Mouse (Mus musculus) midbrain, embryonic 13.5 days (tissue): ENCODE results near the gene Rnf115. TPM values are rescaled to one million over a fixed set of nuclear protein-coding genes. Genes with fewer than 3 reads are reported as not detected.
A peak's percentile ranks its signal among the peaks of the same experiment; 100 is the strongest.

ENCODE experiments used
- ATAC-seq: fragments of 200-750 bp; cut with Nextera tagmentation; 2 replicates; pipeline ENCODE4 v1.8.0; 2017; ENCODE audit warnings: mild to moderate bottlenecking, moderate TSS enrichment, moderate library complexity
- H3K27ac ChIP-seq: fragments of 300-500 bp; sonication (generic); 2 replicates; pipeline ENCODE4 v1.5.1; 2015; ENCODE audit warnings: inconsistent platforms, mild to moderate bottlenecking, moderate library complexity
- H3K27me3 ChIP-seq: fragments of 300-500 bp; sonication (generic); 2 replicates; pipeline ENCODE4 v1.6.1; 2015; ENCODE audit warnings: mild to moderate bottlenecking, inconsistent platforms
- H3K36me3 ChIP-seq: fragments of 300-500 bp; sonication (generic); 2 replicates; pipeline ENCODE4 v1.6.1; 2015; ENCODE audit warnings: mild to moderate bottlenecking, inconsistent platforms
- H3K4me1 ChIP-seq: fragments of 300-500 bp; sonication (generic); replicated peaks from 2 replicates; pipeline ENCODE4 v1.6.1; 2015; ENCODE audit warnings: inconsistent platforms
- H3K4me2 ChIP-seq: fragments of 300-500 bp; sonication (generic); replicated peaks from 2 replicates; pipeline ENCODE4 v1.6.1; 2015; ENCODE audit warnings: moderate library complexity, mild to moderate bottlenecking, inconsistent platforms
- H3K4me3 ChIP-seq: fragments of 300-500 bp; sonication (generic); replicated peaks from 2 replicates; pipeline ENCODE4 v1.5.1; 2015; ENCODE audit warnings: mild to moderate bottlenecking, inconsistent platforms
- H3K9ac ChIP-seq: fragments of 300-500 bp; sonication (generic); replicated peaks from 2 replicates; pipeline ENCODE4 v1.6.1; 2015; ENCODE audit warnings: mild to moderate bottlenecking, inconsistent platforms
- H3K9me3 ChIP-seq: fragments of 300-500 bp; sonication (generic); 2 replicates; pipeline ENCODE4 v1.6.1; 2016; ENCODE audit warnings: mild to moderate bottlenecking, inconsistent platforms
- WGBS: fragments of 180-500 bp; shearing (Covaris S2); methylation state at CpG from one replicate; pipeline ENCODE4 v1.1.7; 2015; 5-methylcytosine and 5-hydroxymethylcytosine counted together
- polyA plus RNA-seq: library from polyadenylated mRNA; unstranded; fragments of >200 nt; fragmentation: Nextera tagmentation; extraction: Ambion mirVana; gene quantifications from 2 replicates; pipeline ENCODE4 v1.2.1, GENCODE M21; 2015

Gene Rnf115
- polyA plus RNA-seq, 1 experiment from 2014 or later = 80.2 TPM

GRCm38 (mm10) chr3:96825261-96825660 lies 97.8 kb downstream of the Rnf115 start:
- Histone ChIP-seq H3K27me3 (no peaks in the 10 kb centered on the region), H3K9ac (no peak overlapping the region), H3K36me3 (no peaks in the 10 kb centered on the region), H3K27ac (no peak overlapping the region), H3K4me1 (peaks cover 3% of the 10 kb centered on the region; the same call in 1 of the 2 replicates), H3K9me3 (no peaks in the 10 kb centered on the region), H3K4me3 (no peak overlapping the region), H3K4me2 (no peak overlapping the region)
- no peak for ATAC-seq
- 32% methylated on average over 11 of the region's 11 CpGs for WGBS

GRCm38 (mm10) chr3:96828308-96828864 lies 100.9 kb downstream of the Rnf115 start:
- Histone ChIP-seq H3K27ac (no peak overlapping the region), H3K27me3 (no peaks in the 10 kb centered on the region), H3K9me3 (no peaks in the 10 kb centered on the region), H3K4me3 (no peak overlapping the region), H3K36me3 (no peaks in the 10 kb centered on the region), H3K4me1 (peaks cover 3% of the 10 kb centered on the region; the same call in 1 of the 2 replicates), H3K9ac (no peak overlapping the region), H3K4me2 (no peak overlapping the region)
- ATAC-seq = peak; percentile 66; the same call in 1 of the 2 replicates
- 32% methylated on average over 15 of the region's 15 CpGs for WGBS

- Histone ChIP-seq H3K4me1 (peaks cover 3% of the 10 kb centered on the region; the same call in 1 of the 2 replicates), H3K9me3 (no peaks in the 10 kb centered on the region), H3K9ac (no peak within 1 kb of the TSS), H3K36me3 (no peaks in the 10 kb centered on the region), H3K27ac (no peak within 1 kb of the TSS), H3K27me3 (no peaks in the 10 kb centered on the region), H3K4me2 (no peak within 1 kb of the TSS), H3K4me3 (no peak within 1 kb of the TSS)
- ATAC-seq = no peak
- 78% methylated on average over 1 of the region's 1 CpGs for WGBS
Measured at GRCm38 (mm10) chr3:96828984-96829383, 101.5 kb downstream of the Rnf115 start, which contains the start of the genes Pdzk1 and Cd160. Gene Pdzk1 (plus strand): TSS chr3:96829284. Gene Cd160 (minus strand): TSS chr3:96829351.

GRCm38 (mm10) chr3:96829856-96830255 lies 102.4 kb downstream of the Rnf115 start:
- H3K36me3 ChIP-seq = no peaks in the 10 kb centered on the region
- no peak overlapping the region for H3K4me2 ChIP-seq
- no peaks in the 10 kb centered on the region for H3K27me3 ChIP-seq
- H3K9ac ChIP-seq = no peak overlapping the region
- H3K4me1 ChIP-seq = peaks cover 3% of the 10 kb centered on the region; the same call in 1 of the 2 replicates
- H3K27ac ChIP-seq = no peak overlapping the region
- H3K9me3 ChIP-seq = no peaks in the 10 kb centered on the region
- no peak for ATAC-seq
- WGBS = 79% methylated on average over 10 of the region's 10 CpGs
- no peak overlapping the region for H3K4me3 ChIP-seq

GRCm38 (mm10) chr3:96832930-96833329 lies 105.5 kb downstream of the Rnf115 start:
- Histone ChIP-seq H3K9me3 (no peaks in the 10 kb centered on the region), H3K36me3 (no peaks in the 10 kb centered on the region), H3K4me2 (no peak overlapping the region), H3K9ac (no peak overlapping the region), H3K27ac (no peak overlapping the region), H3K4me1 (peaks cover 3% of the 10 kb centered on the region; the same call in 1 of the 2 replicates), H3K4me3 (no peak overlapping the region), H3K27me3 (no peaks in the 10 kb centered on the region)
- 0 out of 2 replicates have a peak, but pooled peaks have one; percentile 30 for ATAC-seq
- 18% methylated on average over 5 of the region's 5 CpGs for WGBS

GRCm38 (mm10) chr3:96834587-96835348 lies 107.3 kb downstream of the Rnf115 start:
- H3K9me3 ChIP-seq = no peaks in the 10 kb centered on the region
- no peaks in the 10 kb centered on the region for H3K36me3 ChIP-seq
- H3K4me1 ChIP-seq = no peaks in the 10 kb centered on the region
- 89% methylated on average over 7 of the region's 7 CpGs for WGBS
- H3K9ac ChIP-seq = no peak overlapping the region
- no peaks in the 10 kb centered on the region for H3K27me3 ChIP-seq
- ATAC-seq = no peak
- H3K4me2 ChIP-seq = no peak overlapping the region
- H3K27ac ChIP-seq = no peak overlapping the region
- H3K4me3 ChIP-seq = no peak overlapping the region

- H3K4me3 ChIP-seq = no peak overlapping the region
- H3K36me3 ChIP-seq = no peaks in the 10 kb centered on the region
- no peaks in the 10 kb centered on the region for H3K27me3 ChIP-seq
- no peaks in the 10 kb centered on the region for H3K9me3 ChIP-seq
- H3K9ac ChIP-seq = no peak overlapping the region
- no peak for ATAC-seq
- H3K4me2 ChIP-seq = no peak overlapping the region
- no peaks in the 10 kb centered on the region for H3K4me1 ChIP-seq
- WGBS = 63% methylated on average over 2 of the region's 2 CpGs
- no peak overlapping the region for H3K27ac ChIP-seq
Measured at GRCm38 (mm10) chr3:96836414-96836813, 109.0 kb downstream of the Rnf115 start.

- H3K9me3 ChIP-seq = no peaks in the 10 kb centered on the region
- WGBS = 83% methylated on average over 7 of the region's 7 CpGs
- H3K36me3 ChIP-seq = no peaks in the 10 kb centered on the region
- no peak overlapping the region for H3K27ac ChIP-seq
- no peak for ATAC-seq
- no peaks in the 10 kb centered on the region for H3K4me1 ChIP-seq
- H3K9ac ChIP-seq = no peak overlapping the region
- no peak overlapping the region for H3K4me2 ChIP-seq
- H3K4me3 ChIP-seq = no peak overlapping the region
- no peaks in the 10 kb centered on the region for H3K27me3 ChIP-seq
Measured at GRCm38 (mm10) chr3:96838996-96839645, 111.7 kb downstream of the Rnf115 start.

Other genes starting within 250 kb of the Rnf115 start
- gene Hfe2, start 202.5 kb upstream of the Rnf115 start, polyA plus RNA-seq = 0.62 and 0.76 TPM in 2 replicates
- 52.2 and 57.6 TPM in 2 replicates for gene Txnip, start 169.7 kb upstream of the Rnf115 start, polyA plus RNA-seq
- gene Gm16253, start 150.7 kb upstream of the Rnf115 start, polyA plus RNA-seq = 0.81 and 1.7 TPM in 2 replicates
- 41.1 and 42.0 TPM in 2 replicates for gene Polr3gl, start 133.5 kb upstream of the Rnf115 start, polyA plus RNA-seq
- 5.3 and 6.5 TPM in 2 replicates for gene Ankrd34a, start 131.0 kb upstream of the Rnf115 start, polyA plus RNA-seq
- gene Lix1l, start 126.5 kb upstream of the Rnf115 start, polyA plus RNA-seq = 5.7 and 6.2 TPM in 2 replicates
- gene Rbm8a, start 97.7 kb upstream of the Rnf115 start, polyA plus RNA-seq = 147 TPM in 2 replicates
- gene Pex11b, start 92.3 kb upstream of the Rnf115 start, polyA plus RNA-seq = 52.0 and 52.6 TPM in 2 replicates
- 0.15 and 0.16 TPM in 2 replicates for gene Gm42957, start 92.2 kb upstream of the Rnf115 start, polyA plus RNA-seq
- gene Itga10, start 82.1 kb upstream of the Rnf115 start, polyA plus RNA-seq = 0.71 and 0.81 TPM in 2 replicates
- 0.58 and 0.59 TPM in 2 replicates for gene Ankrd35, start 57.5 kb upstream of the Rnf115 start, polyA plus RNA-seq
- gene Pias3, start 31.3 kb upstream of the Rnf115 start, polyA plus RNA-seq = 33.9 and 36.7 TPM in 2 replicates
- gene Nudt17, start 19.1 kb upstream of the Rnf115 start, polyA plus RNA-seq = 10.1 and 10.6 TPM in 2 replicates
- gene Polr3c, start within 50 bp of the Rnf115 start, polyA plus RNA-seq = 38.4 and 38.8 TPM in 2 replicates
- 0.14 TPM in 1 of 2 replicates, not detected in the other for gene Pdzk1, start 101.6 kb downstream of the Rnf115 start, polyA plus RNA-seq
- 0.14 and 0.17 TPM in 2 replicates for gene Cd160, start 101.7 kb downstream of the Rnf115 start, polyA plus RNA-seq
- gene Gja5, start 177.0 kb downstream of the Rnf115 start, polyA plus RNA-seq = 3.1 and 3.6 TPM in 2 replicates
- gene Gpr89, start 177.7 kb downstream of the Rnf115 start, polyA plus RNA-seq = 34.8 and 37.0 TPM in 2 replicates
- gene Gja8, start 198.4 kb downstream of the Rnf115 start, polyA plus RNA-seq = 0.04 TPM in 1 of 2 replicates, not detected in the other